Mouse (Mus musculus) ovary, adult 18-20 months (tissue): ENCODE data around the gene Setd3.
"Not testable (repeated sequence)": the region's sequence is repeated elsewhere in the genome, so short reads cannot be mapped to it uniquely, and the experiment has no call there.

ENCODE experiments used
- DNase-seq: peaks from one replicate; pipeline ENCODE4 v3.0.0; 2022; ENCODE audit warnings: low spot score, mixed read lengths

Setd3 gene

GRCm38 (mm10) chr12:108143624-108144498 lies 35.3 kb downstream of the Setd3 start:
- no peak for DNase-seq

DNA sequence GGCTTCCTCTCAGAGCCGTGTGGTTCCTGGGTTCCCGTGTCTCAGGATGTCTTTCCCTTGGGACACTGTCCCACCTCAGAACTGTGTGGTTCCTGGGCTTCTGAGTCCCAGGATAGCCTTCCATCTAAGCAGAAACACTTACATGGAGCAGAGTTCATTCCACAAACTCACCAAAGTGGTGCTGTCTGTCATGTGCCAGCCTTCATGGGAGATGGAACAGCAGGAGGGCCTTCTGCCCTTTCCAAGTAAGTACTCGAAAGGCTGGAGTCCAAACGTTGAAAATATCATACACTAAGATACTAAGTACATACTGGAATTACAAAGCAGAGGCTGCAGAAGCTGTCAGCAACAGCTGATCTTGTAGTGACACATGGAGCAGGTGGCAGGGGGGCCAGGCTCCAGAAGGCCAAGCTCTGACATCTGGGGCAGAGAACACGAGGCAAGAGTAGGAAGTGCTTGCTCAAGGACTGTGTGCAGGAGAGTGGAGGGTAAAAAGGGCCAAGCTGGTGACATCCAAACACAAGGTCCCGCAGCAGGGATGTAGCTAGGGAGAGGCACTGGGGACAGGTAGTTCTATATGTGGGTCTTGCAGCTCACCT lies 43.4 kb downstream of the Setd3 start:
- DNase-seq: no peak

GRCm38 (mm10) chr12:108133181-108133580 lies 45.9 kb downstream of the Setd3 start:
- no peak for DNase-seq

DNA sequence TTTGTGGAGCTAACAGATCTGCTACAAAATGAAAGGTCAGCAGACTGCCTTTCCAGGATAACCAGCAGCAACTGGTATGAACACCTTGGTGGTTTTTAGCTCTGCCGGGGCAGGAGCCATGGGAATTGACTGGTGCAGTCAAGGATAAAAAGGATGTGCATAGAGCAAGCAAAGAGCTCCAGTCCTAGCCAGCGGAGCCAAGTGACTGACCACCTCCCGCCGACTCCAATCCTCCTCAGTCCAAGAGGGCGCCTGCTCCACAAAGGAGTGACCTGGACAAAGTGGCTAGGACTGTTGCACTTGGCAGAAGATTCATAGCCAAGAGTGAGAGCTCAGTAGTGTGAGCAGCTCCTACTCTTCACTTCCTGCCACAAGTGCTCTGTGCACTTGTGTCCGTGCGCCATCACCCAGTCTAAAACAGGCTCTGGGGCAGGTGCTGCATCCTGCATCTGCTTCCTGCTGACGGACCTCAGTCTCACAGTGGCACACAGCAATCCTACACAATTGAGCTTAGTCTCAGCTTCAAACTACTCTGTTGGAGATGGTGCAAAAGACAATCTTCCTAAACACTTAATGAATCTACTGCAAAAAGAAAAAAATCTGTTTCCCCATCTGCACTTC lies 46.6 kb downstream of the Setd3 start:
- no peak for DNase-seq

DNA sequence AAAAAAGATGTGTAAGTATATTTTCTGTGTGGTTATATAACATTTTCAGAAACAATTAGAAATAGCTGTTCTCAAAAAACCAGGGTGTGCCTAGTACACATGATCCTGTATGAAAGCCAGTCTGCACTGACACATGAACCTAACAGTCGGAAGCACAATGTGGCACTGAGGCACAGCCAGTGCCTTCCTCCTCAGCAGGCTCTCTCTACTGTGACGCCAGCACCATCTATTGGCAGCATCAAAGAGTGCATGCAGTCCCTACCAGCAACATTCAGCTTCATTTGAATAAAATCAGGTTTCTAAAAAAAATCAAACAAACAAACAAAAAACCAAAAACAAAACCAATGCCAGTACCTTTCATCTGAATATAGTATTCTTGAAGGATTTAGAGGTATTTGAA lies 57.8 kb downstream of the Setd3 start:
- no peak for DNase-seq

GRCm38 (mm10) chr12:108120434-108120833 lies 58.7 kb downstream of the Setd3 start:
- DNase-seq: no peak

- DNase-seq: no peak
Measured at GRCm38 (mm10) chr12:108119930-108120329, 59.2 kb downstream of the Setd3 start.

DNA sequence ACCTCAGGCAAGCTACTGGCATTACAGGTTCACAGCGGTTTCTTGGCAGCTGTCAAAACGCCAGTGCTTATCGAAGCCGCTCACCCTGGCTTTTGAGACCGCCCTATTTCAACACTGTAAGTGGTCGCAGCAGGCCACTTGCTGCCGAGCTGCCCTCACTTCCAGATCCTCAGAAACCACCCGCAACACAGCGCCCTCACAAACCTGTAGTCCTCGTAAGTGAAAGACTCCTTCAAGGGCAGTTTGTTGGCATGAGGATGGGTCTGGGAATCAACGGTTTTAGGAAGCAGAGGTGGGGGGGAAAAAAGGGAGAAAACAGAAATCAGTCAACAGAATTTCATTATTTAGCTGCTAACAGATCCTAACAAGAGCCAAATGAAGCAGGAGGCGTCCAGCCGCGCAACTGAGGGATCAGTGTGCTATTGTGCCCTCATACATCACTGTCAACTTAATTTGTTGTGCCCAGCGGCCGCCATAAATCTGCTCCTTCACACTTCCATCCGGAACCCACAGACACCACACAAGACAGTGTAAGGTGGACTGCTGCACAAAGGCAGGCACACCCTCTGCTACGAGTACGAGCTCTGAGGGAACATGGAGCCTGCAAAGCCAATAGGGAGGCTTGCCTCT lies 60.1 kb downstream of the Setd3 start:
- no peak for DNase-seq

DNA sequence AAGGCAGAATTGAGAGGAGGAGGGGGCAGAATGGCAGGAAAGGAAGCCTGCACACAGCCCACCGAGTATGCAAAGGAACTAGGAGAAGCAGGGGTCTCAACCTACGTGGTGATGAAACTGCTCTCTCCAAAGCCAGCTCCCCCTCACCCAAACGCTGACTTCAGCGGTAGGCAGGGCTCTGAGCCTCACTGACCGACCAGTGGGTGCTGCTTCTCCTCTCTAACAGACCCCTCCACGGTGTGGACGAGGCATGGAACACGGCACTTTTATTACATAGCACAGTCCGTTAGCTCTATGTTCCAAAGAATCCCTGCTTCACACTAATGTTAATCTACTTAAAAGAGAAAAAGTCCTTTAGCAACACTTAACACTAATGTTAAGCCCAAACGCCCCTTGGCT lies 60.6 kb downstream of the Setd3 start:
- no peak for DNase-seq

- no peak for DNase-seq
Measured at GRCm38 (mm10) chr12:108111191-108111590, 67.9 kb downstream of the Setd3 start.

DNA sequence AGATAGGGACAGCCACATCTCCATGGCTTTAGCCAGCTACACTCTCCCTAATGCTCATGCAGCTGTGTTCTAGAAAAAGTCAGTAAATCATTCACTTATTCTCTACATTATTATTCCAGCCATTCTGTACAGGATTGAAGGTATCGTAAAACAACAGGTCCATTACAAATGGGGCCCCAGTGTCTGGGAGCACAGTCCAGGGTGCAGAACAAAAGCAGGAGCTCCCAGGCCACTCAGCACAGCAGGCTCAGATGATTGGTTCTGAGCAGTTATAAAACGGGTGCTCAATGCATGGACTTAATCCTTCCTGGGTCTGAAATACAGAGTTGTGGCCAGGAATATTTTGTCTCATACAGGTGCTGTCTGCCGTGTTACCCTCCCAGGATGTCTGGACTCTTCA lies 68.4 kb downstream of the Setd3 start:
- DNase-seq: no peak

DNA sequence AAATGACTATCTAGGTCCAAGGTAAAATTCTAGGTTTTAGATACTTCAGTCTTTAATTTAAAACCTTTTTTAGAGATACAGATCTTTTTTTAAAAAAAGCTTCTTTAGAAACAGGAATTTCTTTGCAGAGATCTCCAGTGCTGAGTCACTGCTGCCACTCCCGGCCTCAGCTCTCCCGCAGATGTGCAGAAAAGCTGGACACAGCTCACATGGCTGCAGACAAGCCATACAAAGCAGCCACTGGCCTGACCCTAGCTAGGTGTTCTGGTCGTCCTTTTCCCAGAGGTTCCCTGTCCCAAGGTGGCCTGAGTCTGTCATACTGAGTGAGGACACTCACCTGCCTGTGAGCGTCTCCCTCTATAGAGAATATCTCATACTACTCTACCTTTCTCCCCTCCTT lies 69.4 kb downstream of the Setd3 start:
- no peak for DNase-seq

DNA sequence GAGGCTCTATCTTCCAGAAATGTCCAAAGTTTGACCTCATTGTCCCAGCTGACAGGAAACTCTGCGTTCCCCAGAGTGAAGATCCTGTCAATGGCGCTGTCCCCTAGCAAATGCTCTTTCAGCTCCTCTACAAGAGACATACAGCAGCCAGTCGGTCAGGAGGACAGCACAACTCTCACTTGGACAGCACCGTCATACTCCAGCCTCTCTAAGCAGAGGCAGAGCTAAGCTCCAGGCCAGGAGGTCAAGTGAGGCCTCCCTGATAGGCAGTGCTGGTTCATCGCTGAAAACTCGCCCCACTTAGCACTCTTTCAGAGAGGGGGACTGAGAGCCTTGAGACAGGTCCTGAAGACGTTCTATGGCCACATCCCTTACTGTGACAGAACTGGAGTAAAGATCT lies 70.5 kb downstream of the Setd3 start:
- not testable (repeated sequence) for DNase-seq

DNA sequence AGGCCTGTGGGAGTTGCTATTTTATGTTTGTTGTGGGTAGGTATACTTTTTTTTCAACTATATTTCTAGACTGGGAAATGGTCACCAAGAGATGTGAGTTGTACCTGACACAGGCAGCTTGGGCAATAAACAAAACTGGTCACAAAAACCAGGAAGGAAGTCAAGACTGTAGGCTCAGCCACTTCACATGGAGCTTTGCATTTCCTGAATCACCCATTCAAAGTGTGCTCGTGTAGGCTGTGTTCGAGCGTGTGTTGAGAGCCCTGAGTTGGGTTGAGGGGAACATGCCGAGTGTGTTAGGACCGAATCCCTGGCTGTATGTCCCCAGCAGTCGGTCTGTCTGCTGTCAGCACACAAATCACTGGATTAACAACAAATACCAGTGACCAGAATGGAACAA lies 75.8 kb downstream of the Setd3 start:
- DNase-seq: no peak

DNA sequence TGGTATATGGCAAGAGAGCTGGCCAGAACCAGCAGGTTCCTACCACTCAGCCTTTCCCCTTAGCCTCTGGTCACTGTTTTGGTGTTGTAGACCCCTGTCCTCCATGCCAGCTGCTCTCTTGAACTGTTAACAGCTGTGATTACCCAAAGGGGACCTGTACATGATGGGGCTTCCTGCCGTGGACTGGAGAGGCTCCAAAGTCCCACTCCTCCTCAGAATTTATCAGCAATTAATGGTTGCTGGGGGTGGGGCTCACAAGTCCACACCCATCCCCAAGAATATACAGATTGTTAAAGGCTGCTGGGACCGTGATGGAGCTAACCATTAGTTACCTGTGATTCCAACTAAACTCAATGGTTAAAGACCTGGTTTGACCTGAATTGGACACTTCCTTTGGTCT lies 77.0 kb downstream of the Setd3 start:
- no peak for DNase-seq

DNA sequence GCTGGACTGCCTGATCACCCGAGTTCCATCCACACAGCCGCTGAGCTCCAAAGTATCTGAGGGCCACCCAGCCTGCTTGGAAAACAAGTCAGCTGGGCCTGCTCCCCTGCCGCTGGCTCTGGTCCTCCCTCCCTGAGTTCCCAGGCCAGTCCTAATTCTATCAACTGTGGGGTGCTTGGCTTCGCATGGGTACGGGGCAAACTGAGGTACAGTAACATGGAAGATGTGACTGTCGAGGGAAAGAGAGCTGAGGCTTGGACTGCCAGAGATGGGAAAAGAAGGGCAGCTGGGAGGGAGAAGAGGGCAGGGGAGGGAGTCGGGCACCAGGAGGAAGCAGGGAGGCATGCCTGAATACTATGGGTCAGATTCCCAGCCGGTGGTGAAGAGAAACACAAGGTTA lies 78.9 kb downstream of the Setd3 start:
- DNase-seq: no peak

DNA sequence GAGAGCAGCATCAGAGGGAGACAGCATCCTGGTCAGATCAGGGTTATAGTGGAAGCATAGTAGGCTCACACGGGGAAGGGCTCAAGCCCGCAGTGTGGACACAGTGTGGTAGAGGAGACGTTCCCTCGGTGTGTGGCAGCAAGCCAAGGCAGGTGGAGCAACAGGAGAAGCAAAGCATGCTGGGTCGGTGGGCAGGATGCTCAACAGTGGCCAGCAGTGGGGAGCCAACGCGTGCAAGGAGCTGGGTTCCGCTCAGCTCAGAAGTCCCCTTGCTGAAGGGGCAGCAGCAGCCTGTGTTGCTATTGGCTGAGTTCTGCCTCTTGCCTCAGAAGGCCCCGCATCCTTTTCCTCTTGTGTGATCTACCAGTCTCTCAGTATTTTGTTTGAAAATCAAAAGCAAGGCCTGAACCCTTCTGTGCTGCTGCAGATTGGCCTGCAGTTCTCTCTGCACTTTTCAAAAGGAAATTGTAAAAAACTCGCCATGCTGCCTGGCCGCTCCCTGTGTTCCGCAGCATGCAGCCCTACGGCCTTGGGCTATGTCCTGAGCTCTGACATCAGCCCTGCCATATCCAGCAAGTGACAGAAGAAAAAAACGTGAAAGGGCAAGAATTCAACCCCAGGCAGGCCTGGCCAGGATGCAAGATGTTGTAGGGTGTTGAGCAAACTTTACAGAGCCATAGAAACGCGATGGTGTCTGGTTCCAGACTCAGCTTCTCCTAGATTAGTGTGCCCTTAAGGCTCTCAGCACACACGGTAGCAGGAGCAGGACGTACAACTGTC lies 80.7 kb downstream of the Setd3 start:
- DNase-seq: no peak

DNA sequence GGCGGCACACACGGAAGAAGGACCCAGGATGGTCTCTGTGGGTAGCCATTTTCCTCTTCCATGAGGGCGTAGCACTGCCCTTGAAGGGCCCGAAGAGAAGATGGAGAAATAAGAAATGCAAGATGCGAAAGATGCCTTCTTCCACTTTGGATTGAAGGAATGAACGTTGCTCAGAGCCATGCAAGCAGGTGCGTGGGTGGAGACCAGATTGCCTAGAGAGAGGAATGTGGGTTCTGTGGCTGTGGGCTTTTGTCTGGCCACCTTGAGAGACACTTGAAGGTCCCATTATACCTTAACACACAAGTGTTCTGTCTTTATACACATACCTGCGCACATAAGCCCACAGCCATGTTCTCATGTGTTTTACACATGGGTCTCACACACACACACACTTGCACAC lies 81.5 kb downstream of the Setd3 start:
- no peak for DNase-seq

DNA sequence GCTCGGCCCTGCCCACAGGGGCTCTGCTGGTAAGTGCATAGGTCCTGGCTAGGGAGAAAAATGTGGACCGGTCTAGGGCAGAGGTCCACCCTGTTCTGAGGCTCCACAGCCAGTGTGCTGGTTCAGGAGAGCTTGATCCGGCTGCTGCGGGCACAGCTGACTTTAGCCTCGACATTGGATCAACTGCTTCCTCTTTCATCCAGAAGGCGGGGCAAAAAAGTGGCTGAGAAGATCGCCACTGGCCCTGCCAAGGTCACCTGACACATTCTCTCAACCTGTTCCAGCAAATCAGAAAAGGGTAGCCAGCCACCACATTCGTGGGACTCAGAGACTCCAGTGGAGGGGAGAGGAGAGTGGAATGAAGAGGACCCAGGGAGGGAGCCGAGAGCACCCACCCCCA lies 90.9 kb downstream of the Setd3 start:
- no peak for DNase-seq

GRCm38 (mm10) chr12:108087489-108087888 lies 91.6 kb downstream of the Setd3 start:
- no peak for DNase-seq

DNA sequence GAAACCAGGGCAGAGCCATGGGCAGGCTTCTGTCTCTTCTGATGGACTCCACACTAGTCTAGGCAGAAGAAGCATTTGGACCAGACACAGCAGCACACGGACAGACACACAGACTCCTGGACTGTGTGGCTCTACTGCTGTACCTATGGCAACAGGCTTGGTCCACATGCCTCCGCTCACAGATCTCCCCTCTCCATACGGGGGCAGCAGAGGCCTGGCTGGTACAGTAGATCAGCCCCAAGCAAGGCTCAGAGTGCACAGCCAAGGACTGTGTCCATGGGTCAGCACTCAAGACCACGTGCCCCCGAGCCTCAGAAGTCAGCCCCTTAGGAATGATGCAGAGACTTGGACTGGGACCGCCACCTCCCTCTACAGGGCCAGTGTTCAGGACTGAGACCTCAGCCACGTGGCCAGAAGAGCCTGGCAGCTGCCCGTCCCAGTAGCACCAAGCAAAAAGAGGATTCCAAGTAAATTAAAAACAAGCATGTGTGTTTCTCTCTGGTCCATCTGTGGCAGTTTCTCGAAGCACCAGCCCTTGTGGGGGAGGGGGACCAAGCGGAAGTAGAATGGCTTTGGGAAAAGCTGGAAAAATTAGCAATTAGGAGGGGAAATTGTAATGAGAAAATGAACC lies 100.9 kb downstream of the Setd3 start:
- no peak for DNase-seq

- no peak for DNase-seq
Measured at GRCm38 (mm10) chr12:108072907-108073306, 106.2 kb downstream of the Setd3 start.
